Mouse (Mus musculus) kidney, adult 18-20 months (tissue): ENCODE data around the gene Tns3.
A peak's percentile ranks its signal among the peaks of the same experiment; 100 is the strongest.

ENCODE experiments used
- DNase-seq: peaks from one replicate; pipeline ENCODE4 v3.0.0; 2021

The Tns3 gene

GRCm38 (mm10) chr11:8424342-8425225 lies 239.8 kb downstream of the Tns3 start:
- peak; percentile 75 for DNase-seq

- DNase-seq: peak; percentile 60
Measured at GRCm38 (mm10) chr11:8405225-8405899, 259.0 kb downstream of the Tns3 start.

- DNase-seq: no peak
Measured at GRCm38 (mm10) chr11:8401328-8401727, 263.0 kb downstream of the Tns3 start.

- no peak for DNase-seq
Measured at GRCm38 (mm10) chr11:8396329-8396728, 268.0 kb downstream of the Tns3 start.

GRCm38 (mm10) chr11:8391564-8391963 lies 272.8 kb downstream of the Tns3 start:
- no peak for DNase-seq

GRCm38 (mm10) chr11:8385891-8386405 lies 278.4 kb downstream of the Tns3 start:
- DNase-seq: no peak
